Mouse (Mus musculus): Measurements from ENCODE around the gene Tyw5.

GRCm38 (mm10) chr1:57400321-57400720 lies 6.6 kb downstream of the Tyw5 start:
- TF ChIP-seq EP300 (IDR thresholded peaks at IDR 0.05; ENCODE audit: low read length) (no peak), RCOR1 (conservative IDR thresholded peaks at IDR 0.05; ENCODE audit: low read depth, low read length) (no peak), PAX5 (IDR thresholded peaks at IDR 0.05; ENCODE audit: low read length) (no peak), MAX (IDR thresholded peaks at IDR 0.05; ENCODE audit: low read length) (no peak), NRF1 (IDR thresholded peaks at IDR 0.05; ENCODE audit: low read depth, low read length) (no peak), POLR2A (IDR thresholded peaks at IDR 0.05; ENCODE audit: low read depth, low read length) (no peak), CTCF (conservative IDR thresholded peaks at IDR 0.05 in 1 of 2, IDR thresholded peaks at IDR 0.05 in 1 of 2; ENCODE audit: low read depth in 2 of 2, low read length in 2 of 2) (no peak), USF1 (IDR thresholded peaks at IDR 0.05; ENCODE audit: low read depth, low read length) (no peak), ZNF384 (IDR thresholded peaks at IDR 0.05; ENCODE audit: low read depth, low read length) (no peak)
